Mouse (Mus musculus): ENCODE measurements around the gene Cep112. TPM values are rescaled to one million over a fixed set of nuclear protein-coding genes. Genes with fewer than 3 reads are reported as not detected.

Cep112 gene
- total RNA-seq, 2 experiments from 2014 or later, result 8.3 to 12.8 TPM

DNA sequence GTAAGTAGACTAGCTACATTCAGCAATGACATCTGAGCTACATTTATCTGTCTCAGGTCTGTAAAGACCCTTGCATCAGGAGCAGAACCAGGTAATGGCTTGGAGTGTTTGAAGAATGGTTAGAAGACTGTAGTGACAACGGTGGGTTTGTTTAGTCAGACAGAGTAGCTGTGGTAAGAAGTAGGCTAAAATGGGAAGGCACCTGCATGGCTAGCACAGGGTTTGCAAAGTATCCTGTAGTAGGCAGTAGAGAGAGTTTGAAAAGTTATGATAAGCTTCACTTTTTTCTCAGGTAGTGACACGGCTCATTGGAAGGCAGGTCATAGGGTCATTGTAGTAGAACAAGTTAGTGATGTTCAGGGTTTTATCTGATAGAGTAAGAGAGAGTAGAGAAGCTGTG is 4.1 kb downstream of the Cep112 start:
- no peak for DNase-seq (ENCODE audit: low spot score in 2 of 2)
- intact Hi-C loops (cut with DNase I), result no loop called here

GRCm38 (mm10) chr11:108443893-108444563 is 19.0 kb downstream of the Cep112 start:
- intact Hi-C loops (cut with DNase I), result no loop called here
- no peak for DNase-seq (ENCODE audit: low spot score in 2 of 2)

DNA sequence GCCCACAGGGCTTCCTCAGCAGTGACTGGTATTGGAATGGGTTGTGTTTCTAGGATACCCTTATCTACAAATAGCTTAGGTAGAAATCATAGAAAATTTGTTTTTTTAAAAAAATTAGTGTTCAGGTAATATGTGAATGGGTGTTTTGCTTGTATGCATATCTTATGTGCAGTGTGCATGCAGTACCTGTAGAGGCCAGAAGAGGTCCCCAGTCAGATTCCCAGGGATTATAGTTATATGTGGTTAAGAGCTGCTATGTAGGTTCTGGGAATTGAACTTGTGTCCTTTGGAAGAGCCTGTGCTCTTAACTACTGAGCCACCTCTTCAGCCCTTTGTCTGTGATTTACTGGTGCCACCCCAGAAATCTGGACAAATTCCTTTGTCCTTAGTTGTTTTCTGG is 22.2 kb downstream of the Cep112 start:
- intact Hi-C loops (cut with DNase I), result loop anchor here (5.0 kb wide), 1 partner anchor 745 kb away; no protein-coding TSS in a partner anchor
- no peak for DNase-seq (ENCODE audit: low spot score in 2 of 2)

DNA sequence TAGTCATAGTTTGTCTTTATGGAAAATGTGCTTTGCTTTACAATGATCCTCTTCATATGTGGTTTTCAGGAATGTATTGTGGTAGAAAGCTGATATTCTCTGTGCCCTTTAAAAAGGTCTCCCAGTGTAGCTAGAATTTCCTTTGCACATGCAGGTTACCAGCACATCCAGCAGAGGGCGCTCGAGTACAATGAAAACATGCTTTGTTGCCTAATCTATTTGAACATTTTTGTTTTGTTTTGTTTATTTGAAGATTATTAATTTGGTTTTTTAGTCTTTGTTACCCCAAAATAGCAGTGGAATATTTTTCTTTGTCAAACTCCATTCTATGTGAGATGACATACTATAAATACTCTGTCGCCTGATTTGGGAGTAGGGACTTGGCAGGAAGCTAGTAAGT is 24.8 kb downstream of the Cep112 start:
- peak; percentile 50 to 56 for DNase-seq (ENCODE audit: low spot score in 2 of 2)
- intact Hi-C loops (cut with DNase I), result loop anchor here (2.0 to 5.0 kb wide), 3 partner anchors 473 to 742 kb away; no protein-coding TSS in a partner anchor

GRCm38 (mm10) chr11:108459599-108459998 is 34.6 kb downstream of the Cep112 start:
- no peak for DNase-seq (ENCODE audit: low spot score in 2 of 2)
- intact Hi-C loops (cut with DNase I), result no loop called here

GRCm38 (mm10) chr11:108464138-108464537 is 39.1 kb downstream of the Cep112 start:
- peak in 1 of 2 experiments; percentile 29 for DNase-seq (ENCODE audit: low spot score in 2 of 2)
- intact Hi-C loops (cut with DNase I), result no loop called here

DNA sequence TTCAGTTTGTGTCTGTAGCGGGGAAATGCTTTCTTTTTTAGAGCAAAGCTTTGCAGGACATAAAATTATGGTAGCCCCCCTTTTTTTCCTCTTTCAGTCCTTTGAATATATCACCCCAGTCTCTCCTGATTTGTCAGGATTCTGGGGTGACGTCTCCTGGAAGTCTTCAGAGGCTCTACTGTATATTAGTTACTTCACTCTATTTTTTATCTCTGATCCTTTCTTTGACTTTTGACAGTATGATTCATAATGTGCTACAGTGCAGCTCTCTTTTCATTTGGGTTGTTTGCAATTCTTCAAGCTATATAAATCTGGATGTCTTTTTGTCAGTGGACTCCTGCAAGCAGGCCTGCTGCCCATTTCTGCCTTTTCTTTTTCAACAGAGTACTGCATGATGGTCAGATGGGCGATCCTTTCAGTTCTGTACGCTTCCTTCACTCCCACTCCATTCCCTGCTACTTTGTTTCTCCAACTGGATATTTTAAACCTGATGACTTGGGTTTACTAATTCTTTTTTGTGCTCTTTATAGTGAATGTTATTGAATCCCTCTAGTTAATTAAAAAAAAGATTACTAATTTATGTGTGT is 39.8 kb downstream of the Cep112 start:
- DNase-seq (ENCODE audit: low spot score in 2 of 2), result no peak
- intact Hi-C loops (cut with DNase I), result no loop called here

GRCm38 (mm10) chr11:108475738-108476137 is 50.7 kb downstream of the Cep112 start:
- intact Hi-C loops (cut with DNase I), result no loop called here
- DNase-seq (ENCODE audit: low spot score in 2 of 2), result no peak

DNA sequence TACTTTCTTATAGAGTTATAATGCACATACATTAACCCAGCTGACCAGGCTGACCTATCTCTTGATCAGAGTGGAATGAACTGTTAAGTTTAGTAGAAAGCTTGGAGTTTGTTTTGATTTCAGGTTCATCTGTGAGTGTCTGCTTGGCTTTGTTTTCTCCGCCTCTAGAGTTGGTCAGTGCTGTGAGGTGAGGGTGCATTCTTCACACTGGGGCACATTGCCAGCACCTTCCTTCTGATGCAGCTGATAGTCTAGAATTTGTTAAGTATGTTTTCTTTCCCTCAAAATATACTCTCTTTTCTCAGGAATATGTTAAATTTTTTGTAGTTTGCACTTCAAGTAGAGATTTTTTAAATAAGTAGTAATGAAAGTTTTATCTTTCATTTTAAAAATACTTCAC is 51.2 kb downstream of the Cep112 start:
- intact Hi-C loops (cut with DNase I), result no loop called here

GRCm38 (mm10) chr11:108483976-108484375 is 59.0 kb downstream of the Cep112 start:
- intact Hi-C loops (cut with DNase I), result no loop called here

More for the DNA sequence above, 51.2 kb downstream of the Cep112 start:
- DNase-seq (ENCODE audit: low spot score in 2 of 2), result no peak

GRCm38 (mm10) chr11:108488256-108488655 is 63.3 kb downstream of the Cep112 start:
- no peak for DNase-seq (ENCODE audit: low spot score in 2 of 2)
- intact Hi-C loops (cut with DNase I), result no loop called here

More at GRCm38 (mm10) chr11:108483976-108484375, 59.0 kb downstream of the Cep112 start:
- DNase-seq (ENCODE audit: low spot score in 2 of 2), result no peak

GRCm38 (mm10) chr11:108489863-108490262 is 64.9 kb downstream of the Cep112 start:
- no peak for DNase-seq (ENCODE audit: low spot score in 2 of 2)
- intact Hi-C loops (cut with DNase I), result no loop called here

- intact Hi-C loops (cut with DNase I), result no loop called here
- no peak for DNase-seq (ENCODE audit: low spot score in 2 of 2)
Measured at GRCm38 (mm10) chr11:108508190-108508589, 83.2 kb downstream of the Cep112 start.

DNA sequence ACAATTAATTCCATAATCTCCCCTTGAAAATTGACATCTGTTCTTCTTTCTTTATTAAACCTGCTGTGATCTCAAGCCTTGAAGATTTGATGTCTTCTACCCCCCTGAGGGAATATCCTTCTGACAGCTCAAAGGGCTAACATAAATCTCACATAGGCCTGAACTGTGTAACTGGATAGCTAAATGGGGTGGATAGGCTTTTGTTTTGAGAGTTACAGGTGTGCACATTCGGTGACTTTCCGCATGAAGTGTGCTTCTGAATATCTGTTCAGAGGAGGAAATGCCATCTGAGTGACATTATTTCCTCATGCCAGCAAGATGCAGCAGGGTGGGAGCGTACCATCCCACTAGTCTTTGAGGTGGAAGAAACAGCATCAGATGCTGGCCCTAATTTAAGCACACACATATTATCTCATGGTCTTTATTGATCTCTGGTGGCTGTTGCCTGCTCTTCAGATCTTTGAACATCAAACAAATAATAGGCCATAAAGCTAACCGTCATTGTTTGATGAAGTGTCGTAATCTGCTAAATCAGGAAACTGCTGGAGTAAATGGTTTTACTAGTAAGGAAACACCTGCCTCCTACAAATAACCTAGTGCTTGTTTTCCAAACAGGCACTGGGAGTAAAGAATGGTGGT is 102.9 kb downstream of the Cep112 start:
- DNase-seq (ENCODE audit: low spot score in 2 of 2), result no peak
- intact Hi-C loops (cut with DNase I), result no loop called here

GRCm38 (mm10) chr11:108532901-108533300 is 107.9 kb downstream of the Cep112 start:
- DNase-seq (ENCODE audit: low spot score in 2 of 2), result no peak
- intact Hi-C loops (cut with DNase I), result no loop called here

DNA sequence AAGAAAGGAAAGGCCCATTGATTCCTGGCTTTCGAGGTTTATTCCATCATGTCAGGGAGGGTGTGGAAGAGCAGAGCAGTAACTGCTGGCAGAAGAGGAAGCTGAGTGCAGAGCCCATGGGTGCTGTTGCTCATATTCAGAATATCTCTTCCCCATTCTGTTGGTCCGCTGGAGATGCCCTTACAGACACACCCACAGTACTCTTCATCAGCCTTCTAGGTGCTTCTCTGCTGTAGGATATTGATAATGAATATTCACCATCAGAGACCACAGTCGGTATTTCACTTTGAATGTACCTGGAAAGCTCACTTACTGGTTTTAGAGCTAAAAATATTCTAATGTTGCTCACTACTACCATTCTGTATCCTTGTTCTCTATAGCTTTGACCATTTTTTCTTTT is 109.0 kb downstream of the Cep112 start:
- intact Hi-C loops (cut with DNase I), result no loop called here

GRCm38 (mm10) chr11:108552997-108553622 is 128.1 kb downstream of the Cep112 start:
- intact Hi-C loops (cut with DNase I), result no loop called here

More for the DNA sequence above, 109.0 kb downstream of the Cep112 start:
- no peak for DNase-seq (ENCODE audit: low spot score in 2 of 2)

GRCm38 (mm10) chr11:108553881-108554280 is 128.9 kb downstream of the Cep112 start:
- no peak for DNase-seq (ENCODE audit: low spot score in 2 of 2)
- intact Hi-C loops (cut with DNase I), result no loop called here

More at GRCm38 (mm10) chr11:108552997-108553622, 128.1 kb downstream of the Cep112 start:
- DNase-seq (ENCODE audit: low spot score in 2 of 2), result no peak

DNA sequence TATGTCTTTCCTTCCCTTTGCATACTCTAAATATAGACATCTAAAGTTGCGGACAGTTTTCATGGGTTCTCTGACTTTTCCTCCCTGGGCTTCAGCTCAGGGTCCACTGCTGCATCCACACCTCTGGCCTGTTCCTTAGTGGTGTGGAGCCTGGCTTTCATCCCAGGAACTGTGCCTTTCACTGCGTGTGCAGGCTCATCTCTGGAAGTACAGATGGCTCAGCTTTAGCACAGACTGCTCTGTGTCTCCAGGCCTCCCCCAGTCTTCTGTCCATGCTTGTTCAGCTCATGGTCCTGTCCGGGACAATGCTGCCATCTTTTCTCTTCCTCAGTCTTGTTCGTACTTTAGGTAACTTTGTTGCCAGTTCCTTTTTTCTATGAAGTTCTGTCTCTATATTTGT is 133.6 kb downstream of the Cep112 start:
- intact Hi-C loops (cut with DNase I), result no loop called here
- no peak for DNase-seq (ENCODE audit: low spot score in 2 of 2)

GRCm38 (mm10) chr11:108559506-108559905 is 134.5 kb downstream of the Cep112 start:
- no peak for DNase-seq (ENCODE audit: low spot score in 2 of 2)
- intact Hi-C loops (cut with DNase I), result no loop called here

Data from left cerebral cortex, postnatal 36 days (tissue).